Mouse (Mus musculus) urinary bladder, adult 2 months (tissue): ENCODE data around the gene Gm49601. TPM values are rescaled to one million over a fixed set of nuclear protein-coding genes. Genes with fewer than 3 reads are reported as not detected.
A peak's percentile ranks its signal among the peaks of the same experiment; 100 is the strongest.

Source experiments
- DNase-seq: peaks from one replicate; pipeline ENCODE4 v3.0.0; 2022; ENCODE audit warnings: low spot score
- polyA plus RNA-seq: library from polyadenylated mRNA; depleted of rRNA; stranded (reverse); fragments of >200 nt; gene quantifications from 2 replicates; pipeline ENCODE4 v1.2.3, GENCODE M21; 2012

The Gm49601 gene
- polyA plus RNA-seq, 1 experiment = 15.0 TPM

DNA sequence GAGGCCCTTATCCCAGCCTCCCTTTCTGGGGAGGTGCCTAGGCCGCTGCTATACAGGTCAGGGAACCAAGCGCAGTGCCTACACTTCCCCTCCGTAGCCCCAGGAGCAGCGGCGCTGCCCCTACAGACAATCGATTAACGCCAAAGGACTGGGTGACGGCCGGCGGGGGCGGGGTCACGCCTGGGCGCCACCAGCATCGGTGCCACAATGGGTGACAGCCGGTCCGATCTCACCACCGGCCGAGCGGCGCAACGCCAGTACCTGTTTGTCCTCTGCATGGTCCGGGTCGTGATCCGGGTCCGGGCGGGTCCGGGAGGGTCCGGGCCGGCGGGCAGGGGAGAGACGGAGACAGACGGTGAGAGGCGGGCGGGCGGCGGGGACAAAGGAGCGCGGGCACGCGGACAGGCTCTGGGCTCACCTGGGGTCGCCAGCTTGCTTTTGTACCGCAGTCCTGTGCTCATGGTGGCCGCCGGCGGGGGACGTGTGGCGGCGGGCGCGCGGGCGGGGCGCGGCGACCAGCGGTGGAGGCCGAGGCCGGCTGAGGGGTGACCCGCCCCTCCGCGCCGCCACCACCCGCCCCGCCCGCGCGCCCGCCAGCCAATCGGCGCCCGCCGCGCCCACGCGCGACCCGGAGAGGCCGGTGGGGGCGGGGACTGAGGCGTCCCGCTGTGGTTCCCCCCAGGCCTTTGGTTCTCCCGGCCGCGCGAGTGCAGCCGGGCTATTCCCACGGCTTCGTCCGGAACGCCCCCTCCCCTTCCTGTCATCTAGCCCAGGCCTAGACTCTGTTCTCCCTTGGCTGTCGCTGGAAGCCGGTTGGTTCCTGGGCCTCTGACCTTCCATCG lies 3.4 kb upstream of the Gm49601 start, which contains the start of gene Sept5:
Gene Sept5, minus strand, starts transcription at position 565 of the 842 bp plus-strand sequence.
- peak; percentile 65 for DNase-seq

DNA sequence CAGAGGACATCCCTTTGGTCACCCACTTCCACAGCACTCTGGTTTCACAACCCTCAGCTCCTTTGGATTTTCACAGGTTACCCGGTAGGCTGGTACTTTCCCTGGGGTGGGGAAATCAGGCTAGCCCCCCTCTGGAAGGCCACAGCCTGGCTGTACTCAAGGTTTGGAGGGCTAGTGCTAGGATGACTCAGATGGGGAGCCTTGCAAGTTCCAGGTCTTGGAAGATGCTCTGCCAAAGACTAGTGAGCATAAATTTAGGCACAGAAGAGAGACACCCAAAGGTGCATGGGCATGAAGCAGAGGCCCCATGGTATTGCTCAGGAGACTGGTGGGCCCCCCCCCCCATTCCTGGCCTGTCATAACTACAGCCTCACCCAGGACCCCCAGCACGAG lies 2.7 kb upstream of the Gm49601 start:
- DNase-seq = peak; percentile 18

DNA sequence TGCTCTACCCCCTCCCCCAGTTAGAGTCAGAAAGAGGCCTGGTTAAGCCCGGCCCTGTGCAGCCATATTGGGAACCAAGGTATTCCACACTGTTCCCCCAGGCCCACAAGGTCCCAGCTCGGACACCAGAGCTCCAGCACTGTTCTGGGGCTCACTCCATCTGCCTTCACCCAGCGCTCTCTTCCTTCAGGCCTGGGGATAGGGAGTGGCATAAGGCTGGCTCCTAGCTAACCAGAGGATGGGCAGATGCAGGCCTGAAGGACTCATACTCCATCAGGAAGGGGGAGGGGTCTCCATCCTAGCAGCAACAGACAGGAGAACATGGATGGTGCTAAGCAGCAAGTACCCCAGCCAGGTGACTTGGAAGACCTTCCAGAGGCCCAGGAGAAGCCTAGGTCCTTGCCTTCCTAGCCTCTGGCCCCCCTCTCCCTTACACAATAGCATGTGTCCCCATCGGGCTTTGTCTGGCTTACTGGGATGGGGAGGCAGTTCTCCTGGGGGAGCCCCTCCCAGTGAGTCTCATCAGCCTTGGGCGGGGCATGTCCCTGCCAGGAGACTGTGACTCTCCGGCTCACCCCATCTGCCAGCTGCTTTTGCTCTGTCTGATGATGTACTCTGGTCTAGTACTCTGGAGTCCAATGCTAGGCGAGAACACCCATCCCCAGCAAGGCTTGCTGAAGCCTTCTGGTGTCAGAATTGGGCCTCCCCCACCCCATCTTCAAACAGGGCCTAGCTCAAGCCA lies 2.1 kb upstream of the Gm49601 start:
- DNase-seq = peak; percentile 20

DNA sequence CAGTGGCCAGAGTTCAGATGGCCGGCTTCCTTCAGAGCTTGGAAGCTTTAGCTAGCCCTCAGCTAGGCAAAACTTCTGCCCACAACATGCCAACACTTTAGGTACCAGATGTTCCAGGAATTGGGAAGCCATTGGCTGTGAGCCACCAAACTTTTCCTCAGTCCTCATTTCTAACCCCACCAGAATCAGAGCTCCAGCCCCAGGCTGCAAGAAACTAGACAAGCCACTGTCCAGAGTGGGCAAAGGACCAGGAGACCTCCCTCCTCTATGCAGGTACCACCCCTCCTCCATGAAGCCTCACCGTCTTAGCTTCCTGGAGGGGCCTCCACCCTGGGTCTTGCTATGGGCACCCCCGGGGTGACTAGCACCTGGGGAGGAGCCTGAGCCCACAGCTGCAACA lies 936 bp upstream of the Gm49601 start:
- DNase-seq = peak; percentile 18

DNA sequence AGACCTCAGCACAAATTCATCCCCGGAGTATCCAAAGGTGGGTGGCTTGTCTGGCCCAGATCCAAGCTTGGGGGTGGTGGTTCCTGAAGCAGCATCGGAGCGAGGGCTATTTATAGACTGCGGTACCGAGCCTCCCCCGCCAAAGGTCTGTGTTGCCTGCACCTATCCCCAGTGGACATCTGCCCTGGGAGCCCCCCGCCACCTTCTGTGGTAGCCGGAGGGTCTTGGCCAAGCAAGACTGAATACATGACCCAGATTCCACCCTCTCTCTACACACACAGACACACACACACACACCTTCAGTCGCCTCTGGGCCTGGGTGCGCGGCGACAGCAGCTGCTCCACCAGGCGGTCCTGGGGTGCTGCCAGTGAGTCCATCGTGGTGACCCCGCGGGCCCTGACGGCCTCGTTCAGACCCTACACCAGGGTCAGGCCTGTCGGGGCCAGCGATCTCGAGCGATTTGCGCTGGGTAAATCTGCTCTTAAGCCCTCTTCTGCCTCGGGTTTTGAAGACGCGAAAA lies 376 bp downstream of the Gm49601 start:
- DNase-seq = no peak

DNA sequence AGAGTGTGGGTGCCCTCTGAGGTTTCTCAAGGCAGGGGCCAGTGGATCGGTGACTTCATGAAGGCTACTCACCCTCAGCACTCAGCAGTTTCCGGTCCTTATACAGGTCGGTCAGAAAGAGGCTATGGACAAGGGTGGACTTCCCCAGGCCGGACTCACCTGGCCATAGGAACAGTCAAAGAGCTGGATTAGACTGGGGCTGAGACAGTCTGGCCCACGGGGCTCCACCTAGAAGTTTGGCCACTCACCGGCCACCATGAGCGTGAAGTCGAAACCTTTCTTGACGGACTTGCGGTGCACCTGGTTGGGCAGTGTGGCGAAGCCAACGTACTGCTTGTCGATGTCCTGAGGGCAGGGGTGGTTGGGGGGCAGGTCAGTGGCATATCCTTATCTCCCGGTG lies 1.1 kb downstream of the Gm49601 start:
- DNase-seq = no peak

DNA sequence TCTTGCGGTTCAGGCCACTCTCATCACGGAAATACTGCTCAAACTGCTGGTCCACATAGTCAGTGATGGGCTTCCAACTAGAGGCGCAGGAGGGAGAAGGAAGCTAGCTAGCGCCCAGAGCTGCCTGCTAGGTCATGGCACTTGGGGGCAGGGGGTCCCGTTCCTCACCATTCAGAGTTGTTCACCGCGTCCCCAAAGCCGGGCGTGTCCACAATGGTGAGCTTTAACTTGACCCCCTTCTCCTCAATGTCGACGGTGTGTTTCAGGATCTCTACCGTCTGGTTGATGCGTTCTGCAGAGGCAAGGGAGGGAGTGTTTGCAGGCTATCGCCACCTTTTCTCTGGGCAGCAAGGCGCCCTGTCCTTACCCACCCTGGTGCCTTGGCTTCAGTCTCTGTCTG lies 1.6 kb downstream of the Gm49601 start:
- no peak for DNase-seq

DNA sequence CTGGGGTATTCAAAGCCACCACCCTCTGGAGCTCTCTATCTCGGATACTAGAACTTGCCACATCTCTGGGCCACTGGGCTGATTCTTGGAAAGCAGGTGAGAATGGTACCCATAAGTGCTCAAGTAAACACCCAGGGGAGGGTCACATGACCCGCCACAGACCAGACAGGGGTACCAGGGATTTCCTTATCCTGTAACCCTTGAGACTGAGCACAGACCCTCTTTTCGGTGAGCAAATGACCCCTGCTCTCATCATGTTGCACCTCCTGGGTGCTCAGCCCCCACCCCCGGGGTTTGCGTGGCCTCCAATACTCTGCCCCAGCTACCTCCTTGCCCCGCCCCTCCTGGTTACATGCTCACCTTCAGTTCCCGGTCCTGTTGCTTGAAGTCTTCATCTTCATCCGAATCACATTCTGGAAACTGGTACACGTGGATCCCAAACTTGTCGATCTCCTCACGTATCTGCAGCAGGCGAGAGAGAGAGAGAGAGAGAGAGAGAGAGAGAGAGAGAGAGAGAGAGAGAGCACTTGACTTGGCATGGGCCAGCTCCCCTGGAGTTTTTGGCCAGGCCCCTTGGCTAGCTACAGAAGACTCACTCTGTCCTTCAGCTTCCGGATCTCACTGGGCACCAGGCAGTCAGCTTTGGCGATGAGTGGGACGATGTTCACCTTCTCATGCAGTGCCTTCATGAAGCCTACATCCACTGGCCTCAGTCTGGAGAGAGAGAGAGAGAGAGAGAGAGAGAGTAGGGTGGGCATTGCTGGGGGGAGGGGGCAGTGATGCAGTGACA lies 2.3 kb downstream of the Gm49601 start:
- DNase-seq = no peak

DNA sequence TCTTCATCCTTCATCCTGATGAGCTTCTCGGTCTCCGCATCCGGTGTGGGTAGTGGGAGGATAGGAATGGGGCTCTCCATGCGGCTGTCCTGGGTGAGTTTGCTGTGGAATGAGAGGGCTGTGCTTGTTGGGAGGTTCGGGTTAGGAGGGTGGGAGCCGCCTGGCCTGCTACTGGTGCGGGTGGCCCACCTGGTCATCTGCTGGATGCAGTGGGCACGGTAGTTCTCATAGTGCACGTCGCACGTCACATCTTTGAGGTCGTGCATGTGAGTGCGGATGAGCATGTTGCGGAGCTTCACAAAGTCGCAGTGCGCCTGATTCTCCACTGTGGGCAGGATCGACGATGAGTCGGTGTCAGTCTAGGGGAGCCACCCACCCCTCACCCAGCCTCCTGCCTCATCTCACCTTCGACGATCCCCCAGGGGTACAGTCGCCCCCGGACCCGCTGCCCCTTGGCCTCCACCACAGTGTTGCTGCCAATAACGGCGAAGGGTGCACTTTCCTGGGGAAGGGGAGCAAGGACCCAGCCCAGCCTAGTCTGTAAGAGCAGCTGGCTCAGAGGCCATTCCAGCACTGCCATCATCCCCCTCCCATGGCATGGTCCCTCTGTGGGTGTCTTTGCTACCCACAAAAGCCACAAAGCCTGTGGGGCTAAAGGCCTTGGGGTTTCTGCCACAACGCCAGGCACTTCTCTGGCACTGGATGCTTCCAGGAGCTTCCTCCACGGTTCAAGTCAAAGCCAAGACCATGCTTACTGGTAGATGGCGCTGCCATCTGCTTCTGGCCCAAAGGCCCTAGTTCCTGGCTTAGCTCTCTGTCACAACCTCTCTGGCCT lies 3.1 kb downstream of the Gm49601 start:
- no peak for DNase-seq

DNA sequence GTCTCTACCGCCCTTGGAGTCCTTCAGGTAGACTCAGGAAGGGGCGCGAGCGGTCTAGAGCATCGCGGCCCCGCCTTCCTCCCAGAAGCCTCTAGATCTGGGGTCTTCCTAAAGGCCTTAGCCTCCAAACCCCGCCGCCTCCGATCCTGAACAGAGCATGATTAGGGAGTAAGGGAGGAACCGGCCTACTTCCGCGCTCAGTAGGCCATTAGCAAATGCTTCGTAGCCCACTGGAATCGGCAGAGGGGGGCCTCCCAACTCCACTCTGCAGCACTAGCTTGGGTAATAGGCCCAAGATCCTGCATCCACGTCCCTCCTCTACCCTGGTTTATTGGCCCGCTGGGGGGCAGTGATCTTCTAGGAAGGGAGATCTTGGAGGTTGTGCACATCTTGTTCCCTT lies 4.2 kb downstream of the Gm49601 start, which contains the start of gene Gp1bb:
Gene Gp1bb, minus strand, starts transcription at position 385 of the 400 bp plus-strand sequence.
- no peak for DNase-seq

DNA sequence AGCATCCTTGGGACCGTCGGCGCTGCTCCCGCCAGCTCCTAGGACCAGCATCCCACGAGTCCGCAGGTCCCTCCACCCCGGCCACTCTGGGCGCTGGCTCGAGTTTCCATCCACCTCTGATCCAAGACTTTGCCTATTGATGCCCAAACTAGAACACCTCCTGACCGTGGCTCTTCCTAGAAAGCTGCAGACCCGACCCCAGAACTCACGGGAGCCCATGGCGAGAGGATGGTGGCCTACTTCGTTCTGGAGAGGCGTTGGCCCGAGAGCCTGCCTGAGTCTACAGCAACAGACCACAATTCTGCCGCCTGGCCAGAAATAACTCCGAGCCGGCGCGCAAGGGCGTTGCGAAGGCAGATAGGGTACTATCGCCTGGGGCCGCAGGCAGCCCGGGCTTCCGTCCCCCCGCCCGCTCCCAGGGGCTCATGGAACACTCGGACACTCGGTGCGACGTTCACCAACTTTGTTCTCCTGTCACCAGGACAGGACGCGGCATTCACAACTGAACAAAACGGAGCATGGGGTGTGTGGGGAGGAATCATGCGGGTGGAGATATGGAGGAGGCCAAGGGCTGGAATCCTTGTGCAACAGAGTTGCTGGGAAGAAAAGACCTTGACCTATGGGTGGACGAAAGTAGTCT lies 4.7 kb downstream of the Gm49601 start:
- no peak for DNase-seq

DNA sequence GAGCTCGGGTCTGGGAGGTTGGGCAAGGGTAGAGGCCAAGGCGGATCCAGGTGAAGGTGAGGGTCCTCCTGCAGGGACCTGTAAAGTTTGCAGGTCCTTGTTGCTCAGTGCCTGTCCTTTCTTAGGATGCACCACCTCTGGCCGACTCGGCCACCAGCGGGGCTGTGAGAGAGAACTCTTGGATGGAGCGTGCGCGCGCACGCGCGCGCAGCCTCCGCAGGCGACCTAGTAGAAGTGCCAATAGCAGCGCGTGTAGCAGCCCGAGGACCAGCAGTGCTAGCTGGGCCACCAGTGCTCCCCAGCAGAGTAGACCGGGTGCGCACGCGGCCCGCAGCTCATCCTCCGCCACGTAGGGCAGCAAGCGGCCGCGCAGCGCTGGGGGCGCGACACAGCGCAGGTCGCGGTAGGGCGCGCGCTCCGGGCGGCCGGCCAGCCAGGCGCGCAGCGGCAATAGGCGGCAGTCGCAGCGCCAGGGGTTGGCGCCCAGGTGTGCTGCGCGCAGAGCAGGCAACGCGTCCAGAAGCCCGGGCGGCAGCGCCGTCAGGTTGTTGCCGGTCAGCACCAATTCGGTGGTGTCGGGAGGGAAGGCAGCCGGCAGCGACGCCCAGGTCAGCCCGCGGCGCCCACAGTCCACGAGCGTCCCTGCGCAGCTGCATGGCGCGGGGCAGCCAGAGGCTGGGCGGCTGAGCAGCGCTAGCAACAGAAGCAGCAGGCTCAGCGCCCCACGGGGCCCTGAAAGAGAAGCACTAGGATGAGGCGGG lies 5.4 kb downstream of the Gm49601 start:
- no peak for DNase-seq

DNA sequence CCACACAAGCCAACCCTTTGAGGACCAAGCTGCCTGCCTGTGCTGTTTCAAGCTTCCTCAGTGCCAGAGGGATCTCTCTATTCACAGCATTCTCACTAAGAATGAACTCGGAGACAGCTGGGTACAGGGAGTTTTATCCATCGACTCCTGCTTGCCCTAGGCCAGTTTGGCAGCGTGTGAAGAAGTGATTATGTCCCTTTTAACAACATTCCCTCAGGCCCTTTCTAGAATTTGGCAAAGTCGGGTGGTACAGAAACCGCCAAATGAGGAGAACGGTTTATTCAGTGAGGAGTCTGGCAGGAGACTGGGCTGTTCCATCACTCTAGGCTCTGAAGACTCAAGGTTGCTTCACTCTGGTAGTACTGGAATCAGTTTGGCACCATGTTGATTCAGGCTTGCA lies 6.0 kb downstream of the Gm49601 start:
- DNase-seq = no peak

DNA sequence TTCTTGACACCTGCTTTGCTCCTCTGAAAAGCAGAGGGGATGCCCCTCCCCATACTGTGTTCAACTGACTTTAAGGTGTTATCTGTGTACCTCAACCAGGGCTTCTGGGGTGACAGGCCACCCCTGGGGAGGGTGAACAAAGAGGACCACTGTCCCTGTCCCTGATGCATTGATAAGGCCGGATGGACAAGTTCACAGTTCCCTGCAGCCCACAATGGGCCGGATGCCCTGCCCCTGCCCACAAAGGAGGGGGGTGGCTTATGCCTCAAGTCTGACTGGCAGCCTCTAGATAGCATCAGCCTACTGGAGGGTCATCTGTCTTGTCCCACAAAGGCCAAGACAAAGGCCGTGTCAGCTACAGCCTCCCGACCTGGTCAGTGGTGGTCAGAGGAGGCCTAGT lies 7.1 kb downstream of the Gm49601 start:
- no peak for DNase-seq

DNA sequence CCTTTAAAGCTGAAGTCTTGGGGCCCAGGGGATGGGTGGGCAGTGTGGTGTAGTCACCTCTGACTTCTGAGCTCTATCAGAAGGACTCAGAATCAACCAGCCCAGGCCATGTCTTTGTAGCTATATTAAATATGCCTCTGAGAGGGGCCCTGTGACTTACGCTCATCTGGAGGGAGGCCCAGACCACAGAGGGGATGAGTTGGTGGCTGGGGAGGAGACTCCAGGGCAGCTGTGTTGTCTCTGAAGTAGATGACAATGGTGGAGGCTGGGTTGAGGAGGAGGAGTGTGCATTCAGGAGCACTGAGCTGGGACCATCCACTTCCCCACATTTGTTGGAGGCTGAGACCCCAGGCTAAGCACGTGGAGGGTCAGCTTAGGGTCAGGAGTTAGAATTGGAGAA lies 7.9 kb downstream of the Gm49601 start:
- no peak for DNase-seq

DNA sequence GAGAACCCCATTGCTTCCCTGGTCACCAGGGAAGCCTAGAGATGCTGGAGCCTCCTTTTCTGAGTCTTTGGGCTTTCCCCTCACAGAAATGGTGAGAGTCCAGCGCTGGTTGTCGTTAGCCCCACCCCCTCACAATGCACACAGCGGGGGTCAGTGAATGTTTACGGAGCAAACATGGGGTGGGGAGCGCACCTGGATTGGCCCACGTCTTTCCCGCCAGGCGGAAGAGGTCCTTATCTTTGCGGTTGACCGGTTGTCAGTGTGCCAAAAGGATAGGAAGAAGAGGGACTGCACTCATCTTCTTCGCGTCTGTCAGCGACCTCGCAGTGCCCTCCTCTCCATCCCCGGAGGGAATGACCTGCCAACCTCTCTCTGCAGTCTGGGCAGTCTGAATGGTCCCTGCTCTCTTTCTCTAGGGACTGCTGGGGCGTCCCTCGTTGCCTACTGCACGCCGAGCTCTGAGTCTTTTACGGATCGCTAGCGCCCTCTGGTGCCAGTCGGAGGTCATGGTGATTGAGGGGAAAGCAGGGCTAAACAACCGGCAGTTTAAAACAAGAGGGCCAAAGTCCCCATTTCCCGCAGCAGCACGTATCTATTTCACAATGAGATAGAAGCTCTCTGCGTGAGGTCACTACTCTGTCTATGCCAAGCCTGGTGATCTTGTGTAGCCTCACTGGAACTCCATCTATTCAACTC lies 8.7 kb downstream of the Gm49601 start:
- peak; percentile 85 for DNase-seq

DNA sequence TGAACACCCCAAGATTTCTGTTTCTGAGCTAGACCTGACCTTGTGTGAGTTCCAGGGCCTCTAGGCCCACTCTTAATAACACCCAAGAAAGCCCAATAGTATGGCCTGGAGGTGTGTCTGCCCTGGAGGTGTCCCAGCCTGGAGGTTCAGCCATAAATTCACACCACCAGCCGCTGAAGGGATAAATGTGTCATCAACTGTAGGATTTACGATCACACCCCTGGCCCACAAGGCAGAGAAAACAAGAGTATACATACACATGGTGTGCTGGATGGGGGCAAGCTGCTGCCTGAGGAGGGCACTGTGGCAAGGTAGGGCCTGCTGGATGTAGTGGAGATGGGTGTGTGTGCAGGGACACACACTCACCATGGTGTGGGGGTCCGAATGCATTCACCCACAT lies 12.9 kb downstream of the Gm49601 start:
- no peak for DNase-seq

DNA sequence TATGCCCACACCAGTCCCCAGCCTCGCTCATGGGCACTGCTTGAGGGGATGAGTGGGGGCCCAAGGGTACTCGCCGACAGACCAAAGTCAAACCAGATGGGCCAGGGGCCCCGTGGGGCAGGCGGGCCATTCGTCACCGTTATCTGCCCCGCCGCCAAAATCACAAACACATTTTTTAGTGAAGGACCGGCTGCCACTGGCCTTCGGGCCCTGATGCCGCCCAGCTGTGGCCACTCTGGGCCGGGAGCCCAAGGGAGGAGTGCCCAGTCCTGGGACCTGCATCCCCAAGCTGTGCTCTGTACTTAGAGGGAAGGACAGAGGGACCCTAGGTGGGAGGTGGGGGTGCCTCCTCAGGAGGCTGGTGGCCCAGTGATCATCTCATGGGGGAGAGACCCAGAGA lies 14.5 kb downstream of the Gm49601 start:
- DNase-seq = no peak

DNA sequence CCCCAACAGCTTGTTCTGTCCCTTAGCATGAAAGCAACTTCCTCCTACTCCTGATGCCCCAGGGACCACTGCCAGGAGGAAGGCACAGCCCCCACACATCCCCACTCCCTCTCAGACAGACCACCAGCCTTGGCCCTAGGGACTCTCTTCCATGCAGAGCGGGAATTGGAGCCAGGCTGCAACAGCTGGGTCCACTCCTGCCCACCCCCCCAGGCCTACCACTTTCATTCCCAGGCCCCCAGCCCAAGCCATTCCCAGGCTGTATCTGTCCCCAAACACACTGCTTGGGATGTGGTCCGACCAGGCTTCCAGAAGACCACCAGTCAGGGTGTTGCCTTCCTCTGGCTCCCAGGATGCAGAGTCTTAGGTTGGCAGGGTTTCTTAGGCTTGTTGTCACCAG lies 17.1 kb downstream of the Gm49601 start:
- no peak for DNase-seq
